Mouse (Mus musculus): ENCODE results near the gene Mapkbp1. TPM values are rescaled to one million over a fixed set of nuclear protein-coding genes. Genes with fewer than 3 reads are reported as not detected.
A peak's percentile ranks its signal among the peaks of the same experiment; 100 is the strongest.

Mapkbp1 gene
- 41.3 and 41.4 TPM in 2 replicates for total RNA-seq (2014; rRNA removed)
- polyA plus RNA-seq (2015; fragmentation: Nextera tagmentation; extraction: Ambion mirVana): 5.3 and 5.5 TPM in 2 replicates

GRCm38 (mm10) chr2:119972537-119972879 lies at the start of gene Mapkbp1:
TSS of gene Mapkbp1 (plus strand) at chr2:119972699.
- Histone ChIP-seq H3K27me3 (ENCODE audit: insufficient read depth, low read length) (no peaks in the 10 kb centered on the region), H3K9me3 (ENCODE audit: low read length) (no peaks in the 10 kb centered on the region), H3K9ac (replicated peaks; ENCODE audit: low read length) (peak within 1 kb of the TSS; percentile 75), H3K4me3 (ENCODE audit: low read length) (peak within 1 kb of the TSS; percentile 75), H3K4me2 (ENCODE audit: low read depth, low read length) (peak within 1 kb of the TSS; percentile 67), H3K4me1 (ENCODE audit: insufficient read depth, low read length) (peaks cover 11% of the 10 kb centered on the region), H3K36me3 (ENCODE audit: insufficient read depth, low read length) (no peaks in the 10 kb centered on the region), H3K27ac (peak within 1 kb of the TSS; percentile 76)
- ATAC-seq (peak; percentile 86), DNase-seq (ENCODE audit: low spot score) (no peak)
- under 1% methylated on average over 19 of the region's 19 CpGs for WGBS
- no peak for TF ChIP-seq CTCF (IDR thresholded peaks at IDR 0.05; ENCODE audit: low read depth)

GRCm38 (mm10) chr2:119970571-119970970 lies 1.9 kb upstream of the Mapkbp1 start:
- Histone ChIP-seq H3K27ac (no peak overlapping the region), H3K9me3 (ENCODE audit: low read length) (no peaks in the 10 kb centered on the region), H3K27me3 (ENCODE audit: insufficient read depth, low read length) (no peaks in the 10 kb centered on the region), H3K4me1 (ENCODE audit: insufficient read depth, low read length) (peaks cover 11% of the 10 kb centered on the region), H3K4me3 (ENCODE audit: low read length) (no peak overlapping the region), H3K4me2 (ENCODE audit: low read depth, low read length) (no peak overlapping the region), H3K9ac (replicated peaks; ENCODE audit: low read length) (no peak overlapping the region), H3K36me3 (ENCODE audit: insufficient read depth, low read length) (no peaks in the 10 kb centered on the region)
- 43% methylated on average over 9 of the region's 9 CpGs for WGBS
- DNase-seq (ENCODE audit: low spot score) (peak; percentile 83), ATAC-seq (no peak)
- TF ChIP-seq CTCF (IDR thresholded peaks at IDR 0.05; ENCODE audit: low read depth): peak; percentile 79

DNA sequence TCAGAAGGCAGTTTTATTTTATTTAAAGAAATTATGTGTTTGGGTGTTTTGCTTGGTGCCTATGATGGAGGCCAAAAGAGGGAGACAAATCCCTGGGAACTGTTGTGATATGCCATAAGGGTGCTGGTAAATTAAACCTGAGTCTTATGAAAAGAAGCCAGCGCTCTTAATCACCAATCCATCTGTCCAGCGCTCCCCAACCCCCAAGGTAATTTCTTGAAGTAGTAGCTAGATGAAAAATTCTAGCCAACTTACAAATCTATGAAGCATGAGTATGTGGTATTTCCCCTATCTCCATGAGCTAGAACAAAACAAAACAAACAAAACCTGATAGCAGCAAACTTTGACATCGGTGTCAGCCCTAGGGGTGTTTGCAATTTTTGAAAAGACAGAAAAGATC lies 1.2 kb upstream of the Mapkbp1 start:
- no peak overlapping the region for H3K9ac ChIP-seq (replicated peaks; ENCODE audit: low read length)
- H3K27me3 ChIP-seq (ENCODE audit: insufficient read depth, low read length): no peaks in the 10 kb centered on the region
- DNase-seq (ENCODE audit: low spot score) (no peak), ATAC-seq (no peak)
- H3K4me3 ChIP-seq (ENCODE audit: low read length): no peak overlapping the region
- no peaks in the 10 kb centered on the region for H3K36me3 ChIP-seq (ENCODE audit: insufficient read depth, low read length)
- no peaks in the 10 kb centered on the region for H3K9me3 ChIP-seq (ENCODE audit: low read length)
- TF ChIP-seq CTCF (IDR thresholded peaks at IDR 0.05; ENCODE audit: low read depth): no peak
- no peak overlapping the region for H3K27ac ChIP-seq
- peak overlapping the region; percentile 67 for H3K4me2 ChIP-seq (ENCODE audit: low read depth, low read length)
- 73% methylated on average over 3 of the region's 3 CpGs for WGBS
- peaks cover 11% of the 10 kb centered on the region for H3K4me1 ChIP-seq (ENCODE audit: insufficient read depth, low read length)

GRCm38 (mm10) chr2:119971837-119972536 lies 512 bp upstream of the Mapkbp1 start:
- peak; percentile 98 for DNase-seq (ENCODE audit: low spot score)

GRCm38 (mm10) chr2:119980343-119980986 lies 8.0 kb downstream of the Mapkbp1 start:
- Histone ChIP-seq H3K9ac (replicated peaks; ENCODE audit: low read length) (no peak overlapping the region), H3K4me2 (ENCODE audit: low read depth, low read length) (no peak overlapping the region), H3K36me3 (ENCODE audit: insufficient read depth, low read length) (0 out of 2 replicates have a peak, but pooled peaks cover 4% of the 10 kb centered on the region), H3K4me1 (ENCODE audit: insufficient read depth, low read length) (peaks cover 6% of the 10 kb centered on the region; the same call in 1 of the 2 replicates), H3K27ac (no peak overlapping the region), H3K4me3 (ENCODE audit: low read length) (no peak overlapping the region), H3K9me3 (ENCODE audit: low read length) (no peaks in the 10 kb centered on the region), H3K27me3 (ENCODE audit: insufficient read depth, low read length) (no peaks in the 10 kb centered on the region)
- DNase-seq (ENCODE audit: low spot score) (no peak), ATAC-seq (no peak)
- WGBS: 88% methylated on average over 7 of the region's 7 CpGs
- no peak for TF ChIP-seq CTCF (IDR thresholded peaks at IDR 0.05; ENCODE audit: low read depth)

More at GRCm38 (mm10) chr2:119971837-119972536, 512 bp upstream of the Mapkbp1 start:
- H3K9me3 ChIP-seq (ENCODE audit: low read length): no peaks in the 10 kb centered on the region
- no peaks in the 10 kb centered on the region for H3K36me3 ChIP-seq (ENCODE audit: insufficient read depth, low read length)
- TF ChIP-seq CTCF (IDR thresholded peaks at IDR 0.05; ENCODE audit: low read depth): peak; percentile 73
- H3K4me3 ChIP-seq (ENCODE audit: low read length): peak overlapping the region; percentile 75
- no peaks in the 10 kb centered on the region for H3K27me3 ChIP-seq (ENCODE audit: insufficient read depth, low read length)
- peak; percentile 100 for ATAC-seq
- peak overlapping the region; percentile 76 for H3K27ac ChIP-seq
- 1% methylated on average over 32 of the region's 32 CpGs for WGBS
- peak overlapping the region; percentile 75 for H3K9ac ChIP-seq (replicated peaks; ENCODE audit: low read length)
- H3K4me2 ChIP-seq (ENCODE audit: low read depth, low read length): peak overlapping the region; percentile 67
- peaks cover 11% of the 10 kb centered on the region for H3K4me1 ChIP-seq (ENCODE audit: insufficient read depth, low read length)

GRCm38 (mm10) chr2:119981631-119982030 lies 9.1 kb downstream of the Mapkbp1 start:
- Histone ChIP-seq H3K4me2 (ENCODE audit: low read depth, low read length) (no peak overlapping the region), H3K9me3 (ENCODE audit: low read length) (no peaks in the 10 kb centered on the region), H3K9ac (replicated peaks; ENCODE audit: low read length) (no peak overlapping the region), H3K36me3 (ENCODE audit: insufficient read depth, low read length) (0 out of 2 replicates have a peak, but pooled peaks cover 4% of the 10 kb centered on the region), H3K4me1 (ENCODE audit: insufficient read depth, low read length) (peaks cover 6% of the 10 kb centered on the region; the same call in 1 of the 2 replicates), H3K4me3 (ENCODE audit: low read length) (no peak overlapping the region), H3K27me3 (ENCODE audit: insufficient read depth, low read length) (no peaks in the 10 kb centered on the region), H3K27ac (no peak overlapping the region)
- 82% methylated on average over 2 of the region's 2 CpGs for WGBS
- ATAC-seq: no peak
- no peak for DNase-seq (ENCODE audit: low spot score)
- no peak for TF ChIP-seq CTCF (IDR thresholded peaks at IDR 0.05; ENCODE audit: low read depth)
